Mouse (Mus musculus) spleen, adult 12 weeks (tissue): Measurements from ENCODE around the gene Col23a1.
"Not testable (repeated sequence)": the region's sequence is repeated elsewhere in the genome, so short reads cannot be mapped to it uniquely, and the experiment has no call there.

ENCODE experiments used
- DNase-seq: peaks from one replicate; pipeline ENCODE4 v3.0.0; 2022; ENCODE audit warnings: low spot score

Gene Col23a1

DNA sequence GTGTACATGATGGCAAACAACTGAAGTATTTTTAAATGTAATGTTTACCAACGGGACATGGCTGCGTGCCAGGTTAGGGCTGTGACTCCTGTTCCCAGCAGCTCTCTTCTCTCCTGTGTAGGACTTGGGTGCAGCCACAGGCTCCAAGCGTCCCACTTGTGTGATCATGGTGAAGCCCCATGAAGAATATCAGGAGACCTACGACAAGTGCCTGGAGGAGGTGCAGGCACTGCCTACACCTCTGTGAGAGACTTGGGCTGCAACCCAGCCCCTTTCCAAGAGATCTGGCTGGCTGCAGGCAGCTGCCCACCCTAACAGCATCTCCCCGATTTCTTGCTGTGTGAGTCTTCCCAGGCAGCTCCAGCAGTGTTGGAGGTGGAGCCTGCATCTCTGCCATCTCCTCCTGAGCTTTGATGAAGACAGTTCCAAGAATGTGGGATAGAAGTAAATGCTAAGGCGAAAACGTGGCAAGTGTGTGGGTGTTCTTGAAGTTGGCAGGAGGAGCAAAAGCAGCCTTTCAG, 333.3 kb downstream of the Col23a1 start:
- DNase-seq = no peak

- DNase-seq = no peak
Observed at GRCm38 (mm10) chr11:51625187-51625820, 335.6 kb downstream of the Col23a1 start.

DNA sequence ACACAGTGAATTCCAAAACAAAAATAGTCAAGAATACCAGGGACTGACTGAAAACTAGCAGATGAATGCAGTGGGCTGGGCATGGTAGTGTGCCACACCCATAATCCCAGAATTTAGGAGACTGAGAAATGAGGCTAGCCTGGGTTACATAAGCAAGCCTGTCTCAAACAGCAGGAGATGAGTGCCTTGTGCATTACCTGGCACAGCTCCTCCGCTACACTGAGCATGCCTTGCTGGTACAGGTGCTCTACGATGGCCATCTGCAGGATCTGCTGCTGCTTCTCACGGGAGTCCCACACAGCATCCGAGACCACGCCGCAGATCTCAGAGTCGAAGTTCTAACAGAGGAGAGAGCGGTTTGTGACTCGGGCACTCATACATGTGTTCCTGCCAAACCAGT, 337.7 kb downstream of the Col23a1 start:
- DNase-seq = no peak

DNA sequence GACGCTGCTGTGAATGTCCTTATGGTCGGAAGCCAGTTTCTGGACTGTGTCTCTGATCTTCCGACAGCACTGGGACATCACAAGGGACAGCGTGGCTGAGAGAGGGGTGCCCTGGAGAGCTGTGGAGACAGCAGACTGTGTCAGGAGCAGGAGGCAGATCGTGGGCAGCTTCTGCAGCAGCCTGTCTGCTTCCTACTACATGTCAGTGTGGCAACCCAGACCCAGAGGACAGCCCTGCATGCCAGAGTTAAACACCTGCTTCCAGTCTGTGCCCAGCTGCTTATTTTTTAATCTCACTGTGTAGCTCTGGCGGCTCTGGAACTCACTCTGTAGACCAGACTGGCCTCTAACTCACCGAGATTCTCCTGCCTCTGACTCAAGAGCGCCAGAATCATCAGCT, 338.2 kb downstream of the Col23a1 start:
- no peak for DNase-seq

DNA sequence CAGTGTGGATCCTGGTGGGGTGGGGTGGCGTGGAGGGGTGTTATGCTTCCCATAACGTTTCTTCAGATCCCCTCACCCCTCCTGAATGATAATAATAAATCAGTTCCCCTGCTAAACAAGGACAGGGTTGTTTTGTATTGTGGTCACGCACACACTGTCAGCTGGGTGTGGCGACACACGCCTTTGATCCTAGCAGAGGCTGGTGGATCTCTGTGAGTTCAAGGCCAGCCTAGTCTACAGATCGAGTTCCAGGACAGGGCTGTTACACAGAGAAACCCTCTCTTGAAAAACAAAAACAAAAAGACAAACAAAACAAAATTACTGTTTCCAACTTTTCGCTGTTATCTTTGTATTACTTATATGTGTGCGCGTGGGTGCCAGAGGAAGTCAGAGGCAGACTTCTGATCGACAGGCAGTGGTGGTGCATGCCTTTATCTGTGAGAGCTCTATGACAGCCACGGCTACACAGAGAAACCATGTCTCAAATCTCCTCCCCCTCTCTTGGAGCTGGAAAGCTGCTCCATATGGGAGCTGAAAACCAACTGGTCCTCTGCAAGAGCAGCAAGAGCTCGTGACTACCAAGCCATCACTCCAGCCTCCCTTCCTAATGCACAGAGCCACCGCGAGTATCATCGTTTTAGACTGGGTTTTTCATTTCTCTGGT, 340.1 kb downstream of the Col23a1 start:
- no peak for DNase-seq

DNA sequence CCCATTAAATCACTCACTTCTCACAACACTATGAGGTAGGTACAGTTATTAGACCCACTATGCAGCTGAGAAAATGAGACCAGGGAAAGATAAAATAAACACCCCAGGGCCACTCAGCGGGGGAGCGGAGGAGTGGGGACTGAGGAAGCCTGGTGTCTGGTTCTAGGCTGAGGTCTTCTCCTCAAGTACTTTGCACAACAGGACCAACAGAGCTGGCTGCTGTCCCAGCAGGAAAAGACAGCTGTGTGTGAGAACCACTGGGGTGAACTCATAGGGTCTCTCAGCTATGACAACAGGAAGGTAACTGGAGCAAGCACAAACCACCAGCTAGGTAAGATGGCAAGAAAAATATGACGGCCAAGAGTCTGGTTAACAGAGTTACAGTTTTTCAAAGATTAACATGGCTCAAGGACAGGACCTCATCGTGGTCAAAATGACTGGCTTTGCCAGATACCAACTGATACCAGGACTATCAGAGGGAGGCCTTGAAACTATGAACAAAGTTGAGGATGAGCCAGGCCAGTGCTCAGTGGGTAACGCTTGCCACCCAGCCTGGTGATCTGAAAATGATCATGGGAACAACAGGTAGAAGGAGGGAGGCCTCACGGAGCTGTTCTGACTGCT, 342.5 kb downstream of the Col23a1 start:
- no peak for DNase-seq

GRCm38 (mm10) chr11:51633200-51633599, 343.5 kb downstream of the Col23a1 start:
- not testable (repeated sequence) for DNase-seq
